Mouse (Mus musculus) hindbrain, embryonic 15.5 days (tissue): ENCODE measurements around the gene Gm4450. TPM values are rescaled to one million over a fixed set of nuclear protein-coding genes. Genes with fewer than 3 reads are reported as not detected.

Source experiments
- ATAC-seq: fragments of 200-750 bp; cut with Nextera tagmentation; 2 replicates; pipeline ENCODE4 v1.8.0; 2017; ENCODE audit warnings: low read depth, moderate number of reproducible peaks, moderate TSS enrichment; ENCODE audit not compliant: low FRiP score
- H3K27ac ChIP-seq: fragments of 300-500 bp; sonication (generic); replicated peaks from 2 replicates; pipeline ENCODE4 v1.5.1; 2015; ENCODE audit warnings: mild to moderate bottlenecking, inconsistent platforms
- H3K27me3 ChIP-seq: fragments of 300-500 bp; sonication (generic); 2 replicates; pipeline ENCODE4 v1.6.1; 2015; ENCODE audit warnings: control low read depth, inconsistent platforms
- H3K36me3 ChIP-seq: fragments of 300-500 bp; sonication (generic); 2 replicates; pipeline ENCODE4 v1.6.1; 2015; ENCODE audit warnings: control low read depth, inconsistent platforms
- H3K4me1 ChIP-seq: fragments of 300-500 bp; sonication (generic); replicated peaks from 2 replicates; pipeline ENCODE4 v1.6.1; 2015; ENCODE audit warnings: control low read depth, inconsistent platforms
- H3K4me2 ChIP-seq: fragments of 300-500 bp; sonication (generic); 2 replicates; pipeline ENCODE4 v1.6.1; 2015; ENCODE audit warnings: moderate library complexity, mild to moderate bottlenecking, inconsistent platforms
- H3K4me3 ChIP-seq: fragments of 300-500 bp; sonication (generic); 2 replicates; pipeline ENCODE4 v1.5.1; 2015; ENCODE audit warnings: mild to moderate bottlenecking, inconsistent platforms
- H3K9ac ChIP-seq: fragments of 300-500 bp; sonication (generic); 2 replicates; pipeline ENCODE4 v1.6.1; 2015; ENCODE audit warnings: inconsistent platforms
- H3K9me3 ChIP-seq: fragments of 300-500 bp; sonication (generic); 2 replicates; pipeline ENCODE4 v1.6.1; 2016; ENCODE audit warnings: control low read depth, inconsistent platforms
- WGBS: fragments of 180-500 bp; shearing (Covaris S2); methylation state at CpG from one replicate; pipeline ENCODE4 v1.1.7; 2015; 5-methylcytosine and 5-hydroxymethylcytosine counted together
- polyA plus RNA-seq: library from polyadenylated mRNA; unstranded; fragments of >200 nt; fragmentation: Nextera tagmentation; extraction: Ambion mirVana; gene quantifications from 2 replicates; pipeline ENCODE4 v1.2.1, GENCODE M21; 2015

Gene Gm4450
- polyA plus RNA-seq, 1 experiment from 2014 or later = not detected

DNA sequence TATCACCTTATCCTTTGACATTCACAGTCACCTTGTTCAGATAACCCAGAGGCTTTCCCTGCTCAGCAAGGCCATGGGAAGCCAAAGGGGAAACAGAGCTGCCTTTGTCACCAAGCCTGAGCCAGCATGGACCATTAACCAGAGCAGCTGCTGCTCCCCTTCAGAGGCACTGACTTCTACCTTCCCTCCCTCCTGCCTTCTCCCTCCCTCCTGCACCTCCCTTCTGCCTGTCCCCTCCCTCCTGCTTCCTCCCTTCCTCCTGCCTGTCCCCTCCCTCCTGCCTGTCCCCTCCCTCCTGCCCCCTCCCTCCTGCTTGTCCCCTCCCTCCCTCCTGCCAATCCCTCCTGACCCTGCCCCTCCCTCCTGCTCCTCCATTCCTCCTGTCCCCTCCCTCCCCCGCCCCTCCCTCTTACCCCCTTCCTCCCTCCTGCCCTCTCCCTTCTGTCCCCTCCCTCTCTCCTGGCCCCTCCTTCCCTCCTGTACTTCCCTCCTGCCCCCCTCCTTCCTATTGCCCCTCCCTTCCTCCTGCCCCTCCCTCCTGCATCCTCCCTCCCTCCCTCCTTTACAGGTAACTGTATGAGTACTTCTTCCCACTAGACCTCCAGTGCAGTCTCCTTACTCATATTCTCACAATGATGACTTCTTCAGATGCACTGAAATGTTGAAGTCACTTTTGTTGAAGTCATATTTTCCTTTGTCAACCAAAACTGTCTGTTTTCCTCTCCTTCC, 22.7 kb downstream of the Gm4450 start:
- Histone ChIP-seq H3K36me3 (no peaks in the 10 kb centered on the region), H3K9ac (no peak overlapping the region), H3K4me1 (no peaks in the 10 kb centered on the region), H3K27ac (no peak overlapping the region), H3K4me3 (no peak overlapping the region), H3K9me3 (no peaks in the 10 kb centered on the region), H3K4me2 (no peak overlapping the region), H3K27me3 (no peaks in the 10 kb centered on the region)
- WGBS = 29% methylated on average over 1 of the region's 1 CpGs
- ATAC-seq = no peak

DNA sequence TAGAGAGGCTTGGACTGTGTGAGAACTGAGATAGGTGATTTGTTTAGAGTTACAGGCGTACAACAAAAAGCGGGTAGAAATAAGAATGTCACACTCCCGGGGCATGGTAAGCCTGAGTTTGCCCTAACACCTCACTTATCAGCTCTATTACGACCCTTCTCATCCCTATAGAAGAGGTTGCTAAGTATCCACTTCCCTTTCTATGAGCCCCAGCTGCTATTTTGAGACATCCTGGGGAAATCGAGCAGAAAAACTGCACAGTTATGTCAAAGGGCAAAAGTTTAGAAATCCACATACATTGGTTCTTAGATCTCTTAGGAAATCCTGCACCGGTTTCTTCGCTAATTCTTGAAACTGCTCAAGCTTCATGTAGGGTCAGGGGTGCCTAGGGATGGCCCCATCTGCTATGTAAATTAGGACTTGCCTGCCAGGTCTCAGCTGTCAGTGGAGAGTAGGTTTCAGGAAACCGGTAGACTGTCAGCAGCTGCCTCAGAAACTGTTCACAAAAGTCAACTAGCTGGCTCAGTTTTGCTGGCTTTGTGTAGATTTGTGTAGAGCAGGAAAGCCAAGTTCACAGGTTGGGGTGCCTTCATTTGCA, 27.9 kb downstream of the Gm4450 start:
- no peak overlapping the region for H3K4me3 ChIP-seq
- H3K4me1 ChIP-seq = peaks cover 26% of the 10 kb centered on the region
- no peak overlapping the region for H3K27ac ChIP-seq
- no peaks in the 10 kb centered on the region for H3K9me3 ChIP-seq
- peak overlapping the region; percentile 80; the same call in 1 of the 2 replicates for H3K4me2 ChIP-seq
- H3K9ac ChIP-seq = no peak overlapping the region
- no peak for ATAC-seq
- H3K36me3 ChIP-seq = 0 out of 2 replicates have a peak, but pooled peaks cover 4% of the 10 kb centered on the region
- 34% methylated on average over 8 of the region's 8 CpGs for WGBS
- H3K27me3 ChIP-seq = peaks cover 9% of the 10 kb centered on the region

DNA sequence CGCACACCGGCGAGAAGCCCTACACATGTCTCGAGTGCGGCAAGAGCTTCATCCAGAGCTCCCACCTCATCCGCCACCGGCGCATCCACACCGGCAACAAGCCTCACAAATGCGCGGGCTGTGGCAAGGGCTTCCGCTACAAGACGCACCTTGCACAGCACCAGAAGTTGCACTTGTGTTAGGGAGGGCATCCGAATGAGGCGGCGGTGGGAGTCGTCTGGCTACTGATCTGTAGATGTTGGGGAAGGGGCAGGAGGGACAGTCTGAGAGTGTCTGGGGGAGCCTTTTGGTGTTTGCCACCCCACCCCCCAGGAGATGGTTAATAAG, 28.5 kb downstream of the Gm4450 start:
- Histone ChIP-seq H3K36me3 (0 out of 2 replicates have a peak, but pooled peaks cover 4% of the 10 kb centered on the region), H3K9ac (peak overlapping the region; percentile 49), H3K4me2 (peak overlapping the region; percentile 80), H3K4me3 (peak overlapping the region; percentile 56), H3K27ac (no peak overlapping the region), H3K9me3 (no peaks in the 10 kb centered on the region), H3K27me3 (peaks cover 9% of the 10 kb centered on the region), H3K4me1 (peaks cover 26% of the 10 kb centered on the region)
- ATAC-seq = no peak; the same call in 1 of the 2 replicates
- 10% methylated on average over 17 of the region's 17 CpGs for WGBS

DNA sequence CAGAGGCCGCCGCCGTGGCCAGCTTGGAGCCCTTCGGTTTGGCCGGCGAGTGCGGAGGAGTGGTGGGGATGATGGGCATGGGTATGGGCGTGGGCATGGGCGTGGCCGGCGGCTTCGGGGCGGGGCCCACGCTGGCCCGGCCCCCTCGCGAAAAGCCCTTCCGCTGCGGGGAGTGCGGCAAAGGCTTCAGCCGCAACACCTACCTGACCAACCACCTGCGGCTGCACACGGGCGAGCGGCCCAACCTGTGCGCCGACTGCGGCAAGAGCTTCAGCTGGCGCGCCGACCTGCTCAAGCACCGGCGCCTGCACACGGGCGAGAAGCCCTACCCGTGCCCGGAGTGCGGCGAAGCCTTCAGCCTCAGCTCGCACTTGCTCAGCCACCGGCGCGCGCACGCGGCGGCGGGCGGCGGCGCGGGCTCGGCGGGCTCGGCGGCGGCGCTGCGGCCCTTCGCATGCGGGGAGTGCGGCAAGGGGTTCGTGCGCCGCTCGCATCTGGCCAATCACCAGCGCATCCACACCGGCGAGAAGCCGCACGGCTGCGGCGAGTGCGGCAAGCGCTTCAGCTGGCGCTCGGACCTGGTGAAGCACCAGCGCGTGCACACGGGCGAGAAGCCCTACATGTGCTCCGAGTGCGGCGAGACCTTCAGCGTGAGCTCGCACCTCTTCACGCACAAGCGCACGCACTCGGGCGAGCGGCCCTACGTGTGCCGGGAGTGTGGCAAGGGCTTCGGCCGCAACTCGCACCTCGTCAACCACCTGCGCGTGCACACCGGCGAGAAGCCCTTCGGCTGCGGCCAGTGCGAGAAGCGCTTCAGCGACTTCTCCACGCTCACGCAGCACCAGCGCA, 29.1 kb downstream of the Gm4450 start:
- H3K9ac ChIP-seq = peak overlapping the region; percentile 49
- peak overlapping the region; percentile 56 for H3K4me3 ChIP-seq
- H3K27me3 ChIP-seq = peaks cover 9% of the 10 kb centered on the region
- H3K9me3 ChIP-seq = no peaks in the 10 kb centered on the region
- H3K27ac ChIP-seq = peak overlapping the region; percentile 47; the same call in 1 of the 2 replicates
- H3K4me1 ChIP-seq = peaks cover 26% of the 10 kb centered on the region
- ATAC-seq = peak; percentile 94
- WGBS = 1% methylated on average over 109 of the region's 110 CpGs
- H3K36me3 ChIP-seq = 0 out of 2 replicates have a peak, but pooled peaks cover 4% of the 10 kb centered on the region
- peak overlapping the region; percentile 80 for H3K4me2 ChIP-seq

DNA sequence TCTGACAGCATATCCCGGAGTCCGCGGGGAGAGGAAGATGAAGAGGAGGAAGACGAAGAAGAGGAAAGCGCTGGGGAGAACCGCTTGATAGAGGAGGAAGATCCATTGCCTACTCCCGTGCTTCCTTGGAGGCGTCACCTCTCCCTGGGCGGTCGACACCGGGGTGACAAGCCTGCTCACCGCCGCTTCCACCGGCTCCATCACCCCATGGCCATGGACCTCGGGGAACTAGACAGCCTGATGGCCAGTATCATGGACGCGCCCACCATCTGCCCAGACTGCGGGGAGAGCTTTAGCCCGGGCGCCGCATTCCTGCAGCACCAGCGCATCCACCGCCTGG, 29.7 kb downstream of the Gm4450 start:
- Histone ChIP-seq H3K4me3 (peak overlapping the region; percentile 56), H3K36me3 (0 out of 2 replicates have a peak, but pooled peaks cover 4% of the 10 kb centered on the region), H3K4me1 (peaks cover 26% of the 10 kb centered on the region), H3K27me3 (peaks cover 9% of the 10 kb centered on the region), H3K9me3 (no peaks in the 10 kb centered on the region), H3K4me2 (peak overlapping the region; percentile 80), H3K9ac (peak overlapping the region; percentile 49), H3K27ac (no peak overlapping the region)
- WGBS = 5% methylated on average over 23 of the region's 23 CpGs
- no peak; the same call in 1 of the 2 replicates for ATAC-seq

DNA sequence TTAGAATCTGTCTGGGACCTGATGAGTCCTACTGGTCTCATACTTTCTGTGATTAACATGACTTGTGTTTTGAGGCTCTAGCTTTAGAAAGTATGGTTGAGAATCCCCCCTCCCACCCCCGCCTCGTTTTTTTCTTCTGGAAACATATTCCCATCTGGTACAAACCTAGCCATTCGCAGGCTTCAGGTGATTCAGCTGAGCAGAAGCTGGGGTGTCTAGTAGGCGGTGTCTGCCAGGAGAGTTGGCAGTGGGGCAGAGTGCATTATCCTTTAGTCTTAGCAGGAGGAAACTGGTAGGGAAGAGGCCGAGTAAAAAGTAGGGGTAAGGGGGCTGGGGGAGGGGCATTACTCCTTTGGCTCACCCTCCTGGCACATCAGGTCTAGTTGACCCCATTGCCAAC, 30.2 kb downstream of the Gm4450 start:
- no peak for ATAC-seq
- H3K4me3 ChIP-seq = peak overlapping the region; percentile 56
- H3K27ac ChIP-seq = no peak overlapping the region
- H3K36me3 ChIP-seq = 0 out of 2 replicates have a peak, but pooled peaks cover 4% of the 10 kb centered on the region
- H3K9me3 ChIP-seq = no peaks in the 10 kb centered on the region
- H3K27me3 ChIP-seq = peaks cover 9% of the 10 kb centered on the region
- H3K4me2 ChIP-seq = peak overlapping the region; percentile 80
- 0 out of 2 replicates have a peak overlapping the region, but pooled peaks have one; percentile 49 for H3K9ac ChIP-seq
- peaks cover 26% of the 10 kb centered on the region for H3K4me1 ChIP-seq
- WGBS = 48% methylated on average over 5 of the region's 5 CpGs

DNA sequence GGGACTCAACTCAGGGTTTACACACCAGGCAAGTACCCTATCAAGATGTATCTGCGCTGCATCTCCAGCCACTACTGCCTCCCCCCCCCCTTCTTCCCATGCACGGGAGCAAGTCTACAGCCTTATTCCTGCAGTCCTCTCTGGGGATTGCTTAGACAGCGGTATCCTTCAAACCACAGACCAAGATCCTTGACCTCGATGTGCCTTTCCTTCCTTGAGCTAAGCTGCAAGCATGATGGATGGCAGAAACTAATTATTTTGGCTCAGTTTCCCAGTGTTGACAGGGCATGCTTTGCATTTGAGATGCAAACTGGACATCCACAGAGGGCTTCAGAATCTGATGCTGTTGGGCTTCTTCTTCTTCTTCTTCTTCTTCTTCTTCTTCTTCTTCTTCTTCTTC, 34.0 kb downstream of the Gm4450 start:
- ATAC-seq = no peak
- no peak overlapping the region for H3K4me3 ChIP-seq

DNA sequence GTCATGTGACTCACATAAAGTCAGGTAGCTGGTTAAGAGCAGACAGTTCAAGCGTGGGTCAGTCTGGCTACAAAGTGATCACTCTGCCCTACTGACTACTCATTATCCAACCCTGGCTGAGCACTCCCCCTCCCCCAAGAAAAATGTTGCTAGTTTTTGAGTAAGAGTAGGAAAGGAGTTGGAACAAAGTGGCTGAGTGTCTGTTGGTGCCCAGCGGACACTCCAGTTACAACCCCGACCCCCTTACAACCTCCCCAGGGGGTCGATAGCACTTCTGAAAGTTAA, 37.2 kb downstream of the Gm4450 start:
- Histone ChIP-seq H3K9ac (no peak overlapping the region), H3K9me3 (no peaks in the 10 kb centered on the region), H3K36me3 (no peaks in the 10 kb centered on the region), H3K4me1 (peaks cover 8% of the 10 kb centered on the region), H3K4me3 (no peak overlapping the region), H3K4me2 (no peak overlapping the region), H3K27me3 (no peaks in the 10 kb centered on the region), H3K27ac (no peak overlapping the region)
- WGBS = 51% methylated on average over 4 of the region's 4 CpGs
- ATAC-seq = no peak

More for the DNA sequence above, 34.0 kb downstream of the Gm4450 start:
- H3K27ac ChIP-seq = no peak overlapping the region
- H3K9me3 ChIP-seq = no peaks in the 10 kb centered on the region
- peaks cover 14% of the 10 kb centered on the region for H3K4me1 ChIP-seq
- H3K4me2 ChIP-seq = no peak overlapping the region
- no peak overlapping the region for H3K9ac ChIP-seq
- 85% methylated on average over 4 of the region's 4 CpGs for WGBS
- H3K27me3 ChIP-seq = peaks cover 9% of the 10 kb centered on the region
- 0 out of 2 replicates have a peak, but pooled peaks cover 4% of the 10 kb centered on the region for H3K36me3 ChIP-seq

DNA sequence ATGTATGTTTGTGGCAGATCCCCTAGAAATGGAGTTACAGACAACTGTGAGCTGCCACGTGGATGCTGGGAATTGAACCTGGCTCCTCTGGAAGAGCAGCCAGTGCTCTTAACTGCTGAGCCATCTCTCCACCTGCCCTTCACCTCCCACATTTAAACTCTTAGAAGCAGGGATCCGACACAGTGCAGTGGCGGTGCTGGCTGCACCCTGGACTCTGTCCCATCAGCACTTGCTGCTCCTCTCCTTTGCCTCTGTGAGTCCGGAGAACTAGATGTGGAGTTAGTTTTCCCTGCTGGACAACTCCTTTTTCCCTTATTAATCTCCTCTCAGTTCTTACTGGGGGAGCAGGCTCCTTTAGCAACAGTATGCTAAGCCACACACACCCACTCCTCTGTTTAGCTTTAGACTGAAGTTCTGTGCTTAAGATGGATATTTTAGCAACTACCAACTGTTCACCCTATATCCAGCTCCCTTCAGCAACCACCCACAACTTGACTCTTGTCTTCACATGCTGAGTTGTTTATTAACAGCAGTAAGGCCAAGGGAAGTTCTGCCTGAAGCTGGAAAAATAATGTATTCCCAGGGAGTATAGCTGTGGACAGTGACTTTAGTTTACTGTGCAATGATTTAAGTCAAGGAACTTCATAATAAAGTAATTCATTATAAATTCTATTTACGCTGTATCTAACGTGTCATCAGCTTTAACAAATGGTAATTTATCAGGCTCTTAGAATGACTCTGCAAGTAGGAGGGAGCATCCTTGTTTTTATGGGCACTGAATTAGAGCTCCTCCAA, 37.7 kb downstream of the Gm4450 start:
- Histone ChIP-seq H3K36me3 (no peaks in the 10 kb centered on the region), H3K27me3 (no peaks in the 10 kb centered on the region), H3K4me2 (no peak overlapping the region), H3K4me1 (peaks cover 8% of the 10 kb centered on the region), H3K4me3 (no peak overlapping the region), H3K9ac (no peak overlapping the region), H3K9me3 (no peaks in the 10 kb centered on the region), H3K27ac (no peak overlapping the region)
- no peak for ATAC-seq
- WGBS = 67% methylated on average over 6 of the region's 6 CpGs

DNA sequence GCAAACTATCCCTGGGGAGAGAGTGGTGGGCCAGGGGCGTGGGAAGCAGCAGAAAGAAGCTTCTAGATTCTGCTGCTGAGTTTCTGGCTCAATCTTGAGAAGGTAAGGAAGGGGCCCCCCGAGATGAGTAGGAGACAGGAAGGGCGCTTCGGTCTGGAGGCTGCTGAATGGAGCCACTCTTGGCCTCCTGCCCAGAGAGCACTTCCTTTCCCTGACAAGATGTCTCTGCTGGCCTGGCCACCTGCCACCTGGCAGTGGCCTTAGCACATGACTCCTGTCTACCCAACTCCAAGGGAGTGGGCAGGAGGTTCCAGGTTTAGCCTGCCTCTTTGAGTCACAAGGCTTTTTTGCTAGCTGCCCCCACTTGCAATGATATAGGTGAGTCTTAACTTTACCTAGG, 39.6 kb downstream of the Gm4450 start:
- Histone ChIP-seq H3K4me1 (peaks cover 8% of the 10 kb centered on the region), H3K9ac (no peak overlapping the region), H3K9me3 (no peaks in the 10 kb centered on the region), H3K27me3 (no peaks in the 10 kb centered on the region), H3K36me3 (no peaks in the 10 kb centered on the region), H3K27ac (no peak overlapping the region), H3K4me3 (no peak overlapping the region), H3K4me2 (no peak overlapping the region)
- WGBS = 49% methylated on average over 4 of the region's 4 CpGs
- peak; percentile 79 for ATAC-seq

DNA sequence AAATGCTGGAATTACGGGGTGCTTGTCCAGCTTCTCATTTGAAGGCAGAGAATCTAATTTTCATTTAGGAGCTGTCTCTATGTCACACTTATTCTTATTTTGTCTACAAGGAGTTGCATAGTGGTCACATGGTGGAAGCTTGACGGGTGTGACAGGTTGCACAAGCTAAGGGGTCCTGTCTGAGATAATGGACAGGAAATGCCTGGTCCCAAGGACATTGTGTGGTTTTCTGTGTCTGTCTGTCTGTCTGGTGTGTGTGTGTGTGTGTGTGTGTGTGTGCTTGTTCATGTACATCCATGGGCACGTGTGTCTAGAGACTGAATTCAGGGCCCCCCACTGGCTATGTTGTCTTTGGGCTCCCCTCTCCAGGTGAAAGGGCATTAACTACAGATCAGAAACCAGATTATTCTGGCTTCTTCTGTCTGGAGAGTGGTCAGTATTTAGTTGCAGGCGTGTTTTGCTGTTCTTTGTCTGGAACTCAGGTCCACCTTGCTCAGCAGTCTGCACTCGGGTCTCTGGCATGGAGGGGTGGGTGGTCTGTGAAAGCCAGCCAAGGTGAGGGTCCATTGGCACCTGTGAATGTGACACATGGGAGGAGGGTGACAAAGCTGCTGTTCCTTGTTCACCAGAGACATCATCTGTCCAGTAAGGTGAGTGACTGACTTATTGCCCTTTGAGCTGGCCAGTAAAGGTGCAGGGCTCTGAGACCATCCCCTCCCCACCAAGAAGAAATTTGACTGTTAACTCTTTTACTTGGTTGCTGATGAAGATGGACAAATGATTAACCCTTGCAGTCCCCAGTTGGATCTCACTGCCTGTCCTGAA, 40.3 kb downstream of the Gm4450 start:
- peak; percentile 32; the same call in 1 of the 2 replicates for ATAC-seq
- Histone ChIP-seq H3K36me3 (no peaks in the 10 kb centered on the region), H3K9ac (no peak overlapping the region), H3K27ac (0 out of 2 replicates have a peak overlapping the region, but pooled peaks have one; percentile 6), H3K27me3 (no peaks in the 10 kb centered on the region), H3K4me3 (no peak overlapping the region), H3K4me2 (no peak overlapping the region), H3K4me1 (peaks cover 8% of the 10 kb centered on the region), H3K9me3 (no peaks in the 10 kb centered on the region)
- WGBS = 85% methylated on average over 5 of the region's 5 CpGs
